Mouse (Mus musculus) MEL (cell line): ENCODE results near the gene Hoxa9. TPM values are rescaled to one million over a fixed set of nuclear protein-coding genes. Genes with fewer than 3 reads are reported as not detected.

Experiments
- DNase-seq: peaks from one replicate; pipeline ENCODE4 v3.0.0; 2011; ENCODE audit warnings: low read depth, low spot score
- H3K27ac ChIP-seq: 2 replicates; pipeline ENCODE4 v1.5.1; 2012; ENCODE audit warnings: low read depth, mild to moderate bottlenecking, control low read depth, low read length, moderate library complexity; ENCODE audit not compliant: control insufficient read depth
- H3K27me3 ChIP-seq, 2 experiments: fragments of 150-350 bp in 1 of 2; sonication (generic) in 1 of 2; 2 replicates each; pipeline ENCODE4 v1.6.1; 2012; ENCODE audit warnings: low read length in 2 of 2, mild to moderate bottlenecking in 2 of 2, improper control_type of control experiment in 1 of 2, moderate library complexity in 1 of 2; ENCODE audit not compliant: insufficient read depth in 2 of 2, control insufficient read depth in 1 of 2
- H3K36me3 ChIP-seq, 2 experiments: 2 replicates each; pipeline ENCODE4 v1.6.1; 2012 to 2014; ENCODE audit warnings: low read length in 2 of 2, improper control_type of control experiment in 1 of 2, inconsistent platforms in 1 of 2, mild to moderate bottlenecking in 1 of 2; ENCODE audit not compliant: insufficient read depth in 2 of 2, control insufficient read depth in 1 of 2
- H3K4me1 ChIP-seq, 2 experiments: fragments of 150-350 bp in 1 of 2; sonication (generic) in 1 of 2; 2 replicates each; pipeline ENCODE4 v1.6.1; 2012; ENCODE audit warnings: low read length in 2 of 2, improper control_type of control experiment in 1 of 2, mild to moderate bottlenecking in 1 of 2; ENCODE audit not compliant: insufficient read depth in 2 of 2, control insufficient read depth in 1 of 2
- H3K4me3 ChIP-seq, 2 experiments: fragments of 150-350 bp in 1 of 2; sonication (generic) in 1 of 2; 2 replicates each; pipeline ENCODE4 v1.5.1; 2012; ENCODE audit warnings: low read depth in 2 of 2, low read length in 2 of 2, mild to moderate bottlenecking in 2 of 2, moderate library complexity in 2 of 2, control low read depth in 1 of 2, improper control_type of control experiment in 1 of 2; ENCODE audit not compliant: control insufficient read depth in 1 of 2, insufficient read depth in 1 of 2
- H3K79me2 ChIP-seq: 2 replicates; pipeline ENCODE4 v1.6.1; 2012; ENCODE audit warnings: mild to moderate bottlenecking, low read length, moderate library complexity; ENCODE audit not compliant: control insufficient read depth, poor library complexity, insufficient read depth
- H3K9ac ChIP-seq: 2 replicates; pipeline ENCODE4 v1.6.1; 2012; ENCODE audit warnings: low read depth, mild to moderate bottlenecking, control low read depth, low read length, moderate library complexity; ENCODE audit not compliant: control insufficient read depth, poor library complexity, severe bottlenecking
- H3K9me3 ChIP-seq: fragments of 150-350 bp; sonication (generic); replicated peaks from 2 replicates; pipeline ENCODE4 v1.6.1; 2012; ENCODE audit warnings: mild to moderate bottlenecking, low read length, improper control_type of control experiment, moderate library complexity; ENCODE audit not compliant: insufficient read depth
- BHLHE40 ChIP-seq: IDR thresholded peaks from 2 replicates; pipeline ENCODE4 v1.6.1; 2012; ENCODE audit warnings: low read depth, mild to moderate bottlenecking, inconsistent platforms, low read length, improper control_type of control experiment, borderline replicate concordance
- E2F4 ChIP-seq: IDR thresholded peaks from 2 replicates; pipeline ENCODE4 v1.6.1; 2011; ENCODE audit warnings: low read depth, low read length, improper control_type of control experiment, borderline replicate concordance
- ELF1 ChIP-seq: IDR thresholded peaks from 2 replicates; pipeline ENCODE4 v1.6.1; 2014; ENCODE audit warnings: low read depth, mild to moderate bottlenecking, inconsistent platforms, low read length, improper control_type of control experiment, moderate library complexity
- GATA1 ChIP-seq: IDR thresholded peaks from 2 replicates; pipeline ENCODE4 v1.6.1; 2011; ENCODE audit warnings: low read depth, low read length, improper control_type of control experiment
- JUND ChIP-seq: IDR thresholded peaks from 2 replicates; pipeline ENCODE4 v1.6.1; 2011; ENCODE audit warnings: low read depth, mild to moderate bottlenecking, improper control_type of control experiment, low read length
- MAFK ChIP-seq: IDR thresholded peaks from 2 replicates; pipeline ENCODE4 v1.6.1; 2011; ENCODE audit warnings: low read depth, mild to moderate bottlenecking, low read length, improper control_type of control experiment, borderline replicate concordance
- MAX ChIP-seq: IDR thresholded peaks from 2 replicates; pipeline ENCODE4 v1.6.1; 2011; ENCODE audit warnings: low read length, improper control_type of control experiment
- MAZ ChIP-seq: IDR thresholded peaks from 2 replicates; pipeline ENCODE4 v1.6.1; 2012; ENCODE audit warnings: low read depth, mild to moderate bottlenecking, inconsistent platforms, low read length, improper control_type of control experiment
- MXI1 ChIP-seq: IDR thresholded peaks from 2 replicates; pipeline ENCODE4 v1.6.1; 2011; ENCODE audit warnings: mild to moderate bottlenecking, low read depth, low read length, improper control_type of control experiment
- MYB ChIP-seq: IDR thresholded peaks from 2 replicates; pipeline ENCODE4 v1.6.1; 2011; ENCODE audit warnings: mild to moderate bottlenecking, low read depth, low read length, improper control_type of control experiment
- MYC ChIP-seq: IDR thresholded peaks from 2 replicates; pipeline ENCODE4 v1.6.1; 2011; ENCODE audit warnings: low read depth, mild to moderate bottlenecking, low read length, improper control_type of control experiment, moderate library complexity
- NELFE ChIP-seq: IDR thresholded peaks from 2 replicates; pipeline ENCODE4 v1.6.1; 2011; ENCODE audit warnings: low read depth, low read length, improper control_type of control experiment
- POLR2AphosphoS2 ChIP-seq: IDR thresholded peaks from 2 replicates; pipeline ENCODE4 v1.6.1; 2011; ENCODE audit warnings: low read length, improper control_type of control experiment
- POLR2AphosphoS5 ChIP-seq: IDR thresholded peaks from 2 replicates; pipeline ENCODE4 v1.6.1; 2012; ENCODE audit warnings: low read depth, borderline replicate concordance, mild to moderate bottlenecking, inconsistent platforms, low read length, moderate library complexity, mixed read lengths
- RAD21 ChIP-seq: IDR thresholded peaks from 2 replicates; pipeline ENCODE4 v1.6.1; 2011; ENCODE audit warnings: mild to moderate bottlenecking, low read depth, low read length, improper control_type of control experiment
- SIN3A ChIP-seq: IDR thresholded peaks from 2 replicates; pipeline ENCODE4 v1.6.1; 2012; ENCODE audit warnings: low read length, improper control_type of control experiment, inconsistent platforms
- SMC3 ChIP-seq: IDR thresholded peaks from 2 replicates; pipeline ENCODE4 v1.6.1; 2011; ENCODE audit warnings: low read depth, low read length, improper control_type of control experiment
- TAL1 ChIP-seq: IDR thresholded peaks from 2 replicates; pipeline ENCODE4 v1.6.1; 2012; ENCODE audit warnings: mild to moderate bottlenecking, inconsistent platforms, low read length, moderate library complexity, mixed read lengths
- TCF12 ChIP-seq: IDR thresholded peaks from 2 replicates; pipeline ENCODE4 v1.6.1; 2014; ENCODE audit warnings: low read depth, mild to moderate bottlenecking, inconsistent platforms, low read length, improper control_type of control experiment, moderate library complexity
- UBTF ChIP-seq: IDR thresholded peaks from 2 replicates; pipeline ENCODE4 v1.6.1; 2012; ENCODE audit warnings: low read depth, mild to moderate bottlenecking, inconsistent platforms, low read length, improper control_type of control experiment, moderate library complexity, borderline replicate concordance; ENCODE audit not compliant: insufficient read depth
- USF1 ChIP-seq: IDR thresholded peaks from 2 replicates; pipeline ENCODE4 v1.6.1; 2014; ENCODE audit warnings: low read depth, mild to moderate bottlenecking, inconsistent platforms, low read length, improper control_type of control experiment, moderate library complexity
- ZKSCAN1 ChIP-seq: IDR thresholded peaks from 2 replicates; pipeline ENCODE4 v1.6.1; 2012; ENCODE audit warnings: low read depth, mild to moderate bottlenecking, inconsistent platforms, low read length, improper control_type of control experiment, moderate library complexity
- ZNF384 ChIP-seq: IDR thresholded peaks from 2 replicates; pipeline ENCODE4 v1.6.1; 2012; ENCODE audit warnings: low read depth, mild to moderate bottlenecking, inconsistent platforms, low read length, improper control_type of control experiment
- polyA plus RNA-seq, 2 experiments: library from polyadenylated mRNA; stranded (reverse) in 1 of 2; unstranded in 1 of 2; fragments of >175 nt in 1 of 2; fragments of >200 nt in 1 of 2; gene quantifications; 2 replicates each; pipeline versions ENCODE4 v1.2.1 to v1.2.4; 2012; ENCODE audit warnings: low replicate concordance in 2 of 2, low read depth in 1 of 2; ENCODE audit not compliant: insufficient read length in 2 of 2, insufficient read depth in 1 of 2, missing spikeins in 1 of 2
- total RNA-seq: library from RNA; depleted of rRNA; stranded (reverse); fragments of 300-350 nt; gene quantifications from 2 replicates; pipeline ENCODE4 v1.2.3, GENCODE M21; 2012

Hoxa9 gene
- total and polyA plus RNA-seq, 3 experiments, result not detected

DNA sequence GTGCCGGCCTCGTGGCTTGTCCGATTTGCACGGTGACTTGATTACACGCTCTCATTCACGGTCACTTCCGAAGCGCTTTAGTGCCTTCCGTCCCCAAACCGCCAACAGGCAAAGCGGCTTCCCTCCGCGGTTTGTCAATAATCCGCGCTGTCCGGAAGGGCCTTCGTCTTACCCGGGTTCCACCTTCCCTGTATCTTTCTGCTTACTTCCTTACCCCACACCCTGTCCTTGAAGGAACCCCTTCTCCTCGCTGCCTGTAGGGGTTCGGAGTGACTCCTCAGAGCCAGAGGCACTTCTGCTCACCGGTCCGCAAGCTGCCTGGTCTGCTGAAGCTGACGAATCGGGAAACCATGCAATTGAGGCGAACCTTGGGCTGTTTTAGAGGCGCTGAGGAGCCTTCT is 15.5 kb upstream of the Hoxa9 start:
- H3K79me2 ChIP-seq, result no peaks in the 10 kb centered on the region
- H3K4me1 ChIP-seq, result no peaks in the 10 kb centered on the region
- DNase-seq, result no peak
- no peaks in the 10 kb centered on the region for H3K9me3 ChIP-seq
- H3K27me3 ChIP-seq, result no peaks in the 10 kb centered on the region
- H3K36me3 ChIP-seq, result no peaks in the 10 kb centered on the region
- TF ChIP-seq POLR2AphosphoS5 (no peak), JUND (no peak), MYC (no peak), MXI1 (no peak), MAFK (no peak), GATA1 (no peak), USF1 (no peak), SIN3A (no peak), NELFE (no peak), BHLHE40 (no peak), MAZ (no peak), TCF12 (no peak), UBTF (no peak), TAL1 (no peak), SMC3 (no peak), ZKSCAN1 (no peak), POLR2AphosphoS2 (no peak), MAX (no peak)
- H3K9ac ChIP-seq, result no peak overlapping the region
- H3K4me3 ChIP-seq, result no peak overlapping the region
- no peak overlapping the region for H3K27ac ChIP-seq

DNA sequence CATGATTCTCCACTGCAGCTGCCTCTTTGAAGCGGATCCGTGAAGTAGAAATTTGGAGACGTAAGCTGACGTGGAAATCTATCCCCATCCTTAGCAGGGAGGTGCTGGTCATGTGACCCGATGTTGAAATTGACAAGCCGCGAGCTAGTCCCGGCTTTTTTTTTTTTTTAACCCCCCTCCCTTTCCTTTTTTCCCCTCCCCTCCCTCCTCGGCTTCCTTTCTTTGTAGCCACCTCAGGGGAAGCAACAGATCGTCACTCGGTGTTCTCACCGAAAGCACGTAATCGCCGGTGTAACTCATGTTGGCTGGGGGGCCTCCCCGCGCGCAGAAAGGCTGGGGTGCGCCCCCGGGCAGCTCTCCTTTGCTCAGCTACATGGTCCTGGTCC is 14.9 kb upstream of the Hoxa9 start, which contains the start of gene Hoxa11:
Hoxa11 (minus strand) TSS at position 54 of the 386 bp plus-strand sequence.
- H3K27me3 ChIP-seq, result no peaks in the 10 kb centered on the region
- H3K4me3 ChIP-seq, result no peak within 1 kb of the TSS
- H3K79me2 ChIP-seq, result no peaks in the 10 kb centered on the region
- TF ChIP-seq MYB (no peak), ZNF384 (no peak), RAD21 (no peak), MAZ (no peak), E2F4 (no peak), ELF1 (no peak)
- H3K36me3 ChIP-seq, result no peaks in the 10 kb centered on the region
- no peak within 1 kb of the TSS for H3K27ac ChIP-seq
- DNase-seq, result no peak
- no peaks in the 10 kb centered on the region for H3K4me1 ChIP-seq
- H3K9me3 ChIP-seq, result no peaks in the 10 kb centered on the region
- H3K9ac ChIP-seq, result no peak within 1 kb of the TSS
